Mouse (Mus musculus): ENCODE results near the gene Pom121l2. TPM values are rescaled to one million over a fixed set of nuclear protein-coding genes. Genes with fewer than 3 reads are reported as not detected.

Gene Pom121l2
- polyA plus RNA-seq, 2 experiments from 2014 or later = not detected

DNA sequence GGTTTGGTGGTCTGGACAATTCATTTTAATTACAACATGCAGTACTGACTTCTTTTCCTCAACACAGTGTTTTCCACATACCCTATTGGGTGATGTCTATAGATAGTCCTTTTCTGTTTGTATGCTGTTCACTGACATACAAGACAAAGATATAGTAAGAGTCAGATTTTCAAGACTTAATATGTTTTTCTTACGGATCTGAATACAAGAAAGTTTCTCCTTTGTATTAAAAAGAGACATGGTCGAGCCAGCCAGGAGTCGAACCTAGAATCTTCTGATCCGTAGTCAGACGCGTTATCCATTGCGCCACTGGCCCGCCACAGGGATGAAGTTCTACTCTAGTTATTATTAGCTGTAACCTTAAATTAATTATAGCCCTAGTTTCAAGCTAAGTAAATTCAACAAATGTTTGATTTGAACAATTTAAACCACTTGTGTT, 39.9 kb downstream of the Pom121l2 start:
- peak; percentile 28 for ATAC-seq

DNA sequence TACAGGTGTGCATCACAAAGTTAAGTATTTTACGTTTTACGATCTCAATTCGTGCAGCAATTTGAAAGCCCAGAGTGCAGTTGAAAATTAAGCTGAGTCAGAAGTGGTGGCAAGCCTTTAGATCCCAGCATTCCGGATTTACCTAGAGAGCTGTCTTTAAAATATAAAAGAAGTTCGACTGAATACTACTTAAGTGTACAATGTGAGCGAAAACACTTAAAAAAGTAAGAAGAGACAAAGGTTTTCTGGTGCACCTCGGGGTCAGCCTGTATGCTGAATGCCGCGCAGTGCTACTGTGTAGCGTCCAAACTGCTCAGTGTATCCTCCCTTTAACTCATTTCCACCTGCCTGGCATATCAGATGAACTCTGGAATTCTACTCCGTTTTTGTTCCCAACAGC, 40.6 kb downstream of the Pom121l2 start:
- ATAC-seq = no peak

DNA sequence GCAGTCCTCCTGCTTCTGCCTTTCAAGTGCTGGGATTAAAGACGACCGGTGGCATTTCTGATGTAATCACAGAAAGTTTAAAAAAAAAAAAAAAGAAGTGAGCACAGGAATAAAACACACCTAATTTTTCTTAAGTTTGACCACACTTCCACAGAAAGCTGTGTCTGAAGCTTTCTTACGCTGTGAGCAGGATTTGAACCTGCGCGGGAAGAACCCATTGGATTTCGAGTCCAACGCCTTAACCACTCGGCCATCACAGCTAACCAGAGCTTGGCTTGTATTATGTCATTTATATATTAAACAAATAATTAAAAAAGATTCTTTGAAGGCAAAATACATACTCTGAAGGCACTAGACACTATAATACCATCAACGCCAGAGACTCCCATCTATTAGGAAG, 41.2 kb downstream of the Pom121l2 start:
- ATAC-seq = peak; percentile 46

DNA sequence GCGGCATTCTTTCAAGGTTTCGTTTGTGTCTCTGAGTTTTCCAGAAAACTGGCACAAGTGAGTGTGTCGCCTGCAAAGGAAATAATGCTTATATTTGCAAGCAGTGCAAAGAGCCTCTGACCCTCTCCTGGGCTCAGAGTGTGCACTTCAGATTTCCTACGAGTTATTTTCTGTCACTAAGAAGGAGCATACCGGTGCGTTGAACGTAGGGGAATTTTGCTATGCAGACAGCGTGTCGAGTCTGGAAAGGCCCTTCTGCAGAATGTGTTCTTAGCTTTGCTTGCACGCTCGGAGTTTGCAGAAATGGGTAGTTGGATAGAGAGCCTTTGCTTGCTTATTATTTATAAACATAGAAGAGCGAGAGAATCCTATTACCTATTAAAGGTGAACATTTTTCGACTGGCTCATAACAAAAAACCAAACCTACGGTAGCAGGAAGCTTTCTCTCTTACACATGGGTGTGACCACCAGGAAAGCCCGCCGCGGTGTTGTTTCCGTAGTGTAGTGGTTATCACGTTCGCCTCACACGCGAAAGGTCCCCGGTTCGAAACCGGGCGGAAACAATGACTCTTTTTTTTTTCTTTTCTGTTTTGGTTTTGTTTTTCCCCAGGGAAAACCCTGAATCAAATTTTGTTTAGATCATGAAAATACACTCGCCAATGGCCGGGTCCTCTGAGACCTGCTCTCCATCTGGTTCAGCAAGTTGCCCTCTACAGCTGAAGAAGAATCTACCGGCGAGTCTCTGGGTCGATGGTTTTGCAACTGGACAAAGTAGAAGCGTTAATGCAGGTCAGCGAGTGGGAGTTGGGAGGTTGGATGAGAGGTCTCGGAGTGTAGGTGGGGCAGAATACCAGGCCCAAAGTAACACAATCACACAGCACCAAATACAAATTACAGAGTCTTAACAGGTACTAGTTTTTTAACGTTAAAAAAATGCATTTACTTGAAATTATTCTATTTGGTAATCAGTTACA, 45.4 kb downstream of the Pom121l2 start:
- peak; percentile 63 for ATAC-seq

DNA sequence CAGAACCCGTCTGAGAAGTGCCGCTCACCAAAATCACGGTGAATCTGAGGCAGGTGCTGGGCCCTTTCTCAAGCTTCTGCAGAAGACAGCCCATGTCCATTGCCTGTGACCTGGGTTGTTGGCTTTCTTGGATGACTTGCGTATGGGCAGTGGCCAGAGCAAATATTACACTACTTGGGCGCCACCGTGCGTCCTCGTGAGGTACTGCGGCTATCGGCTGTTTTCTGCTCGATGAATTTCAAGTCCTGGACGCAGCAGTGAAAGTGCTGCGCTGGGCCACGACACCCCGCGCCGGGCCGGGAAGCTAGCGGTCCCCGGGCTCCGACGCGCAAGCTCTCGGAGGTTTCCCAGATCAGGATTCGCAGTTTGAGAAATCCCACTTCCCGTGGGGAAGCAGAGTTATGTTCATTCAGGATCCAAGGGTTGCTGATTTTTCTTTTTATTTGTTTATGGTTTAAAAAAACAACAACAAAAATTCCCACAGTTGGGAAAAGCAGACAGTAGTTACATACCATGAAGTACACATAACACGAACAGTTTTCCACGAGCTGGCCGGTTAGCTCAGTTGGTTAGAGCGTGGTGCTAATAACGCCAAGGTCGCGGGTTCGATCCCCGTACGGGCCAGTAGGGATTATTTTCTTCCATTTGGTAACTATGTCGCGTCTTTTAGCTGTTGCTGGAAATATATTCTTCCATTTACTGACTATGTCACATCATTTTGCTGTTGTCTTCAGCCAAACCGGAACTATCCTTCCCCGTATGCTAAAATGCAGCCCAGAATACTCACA, 47.9 kb downstream of the Pom121l2 start:
- ATAC-seq = peak; percentile 76

DNA sequence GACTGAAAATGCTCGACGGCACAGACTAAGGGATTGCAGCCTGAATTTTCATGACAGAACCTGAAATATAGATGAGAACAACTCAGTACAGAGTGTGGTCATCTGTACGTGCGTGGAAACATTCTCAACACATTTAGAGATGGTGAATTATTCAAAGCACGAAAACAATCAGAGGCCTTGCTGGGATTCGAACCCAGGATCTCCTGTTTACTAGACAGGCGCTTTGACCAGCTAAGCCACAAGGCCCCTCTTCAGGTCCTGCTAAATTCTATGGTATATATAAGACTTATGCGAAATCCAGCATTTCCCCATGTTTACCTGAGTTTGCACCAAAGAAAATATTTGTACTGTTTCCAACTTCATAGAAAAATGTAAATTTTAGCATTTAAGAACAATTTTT, 48.9 kb downstream of the Pom121l2 start:
- ATAC-seq = no peak

DNA sequence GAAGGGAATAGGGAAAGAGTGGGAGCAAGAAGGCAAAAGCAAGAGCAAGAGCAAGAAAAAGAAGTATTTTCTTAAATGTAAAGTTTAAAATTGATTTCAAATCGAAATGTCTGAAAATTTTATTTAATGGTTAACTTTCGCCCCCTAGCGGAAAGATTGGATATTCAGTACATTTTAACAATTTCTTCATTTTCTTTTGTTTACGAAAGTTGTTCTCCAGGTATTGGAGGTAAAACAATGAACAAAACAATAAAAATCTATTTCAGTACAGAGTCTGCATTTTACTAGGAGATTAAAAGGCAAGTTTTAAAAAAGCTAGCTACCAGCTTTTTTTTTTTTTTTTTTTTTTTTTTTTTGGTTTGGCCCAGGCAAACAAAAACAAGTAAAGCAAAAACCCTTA, 49.5 kb downstream of the Pom121l2 start:
- no peak for ATAC-seq

DNA sequence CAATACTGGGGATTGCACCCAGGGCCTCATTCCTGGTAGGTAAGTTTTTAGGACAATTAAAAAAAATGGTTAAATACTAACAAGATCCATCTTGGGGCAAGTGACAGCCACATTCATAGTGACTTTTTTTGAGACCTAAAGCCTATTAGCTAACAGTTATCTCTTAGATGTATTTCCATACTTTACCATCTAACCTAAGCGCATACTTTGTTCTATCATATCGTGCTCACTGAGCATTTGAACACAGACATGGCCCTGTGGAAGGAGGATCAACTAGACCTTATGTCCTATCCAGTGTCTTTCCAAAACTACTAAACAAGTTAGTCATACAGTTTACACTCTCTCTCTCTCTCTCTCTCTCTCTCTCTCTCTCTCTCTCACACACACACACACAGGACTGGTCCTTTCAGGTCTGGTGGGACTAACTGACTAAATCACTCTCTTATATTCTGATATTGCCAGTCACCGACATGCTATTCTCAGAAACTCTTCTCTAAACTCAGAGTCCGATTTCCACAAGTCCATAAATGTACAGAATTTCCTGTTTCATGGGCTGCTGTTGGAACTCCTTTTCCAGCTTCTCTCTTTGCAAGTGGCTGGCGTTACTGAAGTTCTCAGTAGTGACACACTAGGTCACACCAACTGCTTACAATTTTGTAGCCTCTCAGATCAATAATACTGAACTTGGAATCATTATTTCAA, 52.9 kb downstream of the Pom121l2 start:
- ATAC-seq = no peak

DNA sequence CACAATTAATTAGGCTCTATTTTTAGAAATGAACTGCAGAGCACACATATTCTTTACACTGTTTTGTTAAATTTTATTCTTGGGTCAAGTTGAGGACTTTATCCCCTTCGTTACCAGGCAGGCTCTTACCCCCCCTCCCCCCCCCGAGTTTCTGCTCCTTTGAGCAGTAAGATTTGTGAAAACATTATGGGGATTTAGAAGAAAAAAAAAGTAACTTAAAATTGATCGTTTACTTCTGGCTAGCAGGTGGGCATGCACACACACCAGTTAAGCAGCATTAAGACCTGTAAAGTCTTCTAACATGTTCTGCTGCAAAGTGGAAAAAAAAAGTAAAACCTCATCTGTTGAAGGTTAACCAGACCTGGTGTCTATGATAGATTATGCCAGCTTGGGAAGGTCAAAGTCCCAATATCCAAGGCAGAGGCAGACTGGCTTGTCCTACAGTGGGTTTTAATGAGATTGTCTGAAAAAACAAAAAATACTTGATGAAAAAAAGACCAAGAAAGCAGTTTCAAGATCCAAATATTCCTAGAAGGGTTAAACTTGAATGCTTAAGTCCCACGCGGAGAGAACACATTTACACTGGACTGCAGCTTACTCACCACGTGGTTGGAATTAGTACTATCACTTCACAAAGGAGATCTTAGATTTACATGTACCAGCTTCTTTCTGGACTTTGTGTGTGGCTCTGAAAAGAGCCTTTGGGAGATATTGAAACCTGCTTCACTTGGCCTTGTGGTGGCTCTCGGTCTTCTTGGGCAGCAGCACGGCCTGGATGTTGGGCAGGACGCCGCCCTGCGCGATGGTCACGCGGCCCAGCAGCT, 53.7 kb downstream of the Pom121l2 start:
- ATAC-seq = no peak

DNA sequence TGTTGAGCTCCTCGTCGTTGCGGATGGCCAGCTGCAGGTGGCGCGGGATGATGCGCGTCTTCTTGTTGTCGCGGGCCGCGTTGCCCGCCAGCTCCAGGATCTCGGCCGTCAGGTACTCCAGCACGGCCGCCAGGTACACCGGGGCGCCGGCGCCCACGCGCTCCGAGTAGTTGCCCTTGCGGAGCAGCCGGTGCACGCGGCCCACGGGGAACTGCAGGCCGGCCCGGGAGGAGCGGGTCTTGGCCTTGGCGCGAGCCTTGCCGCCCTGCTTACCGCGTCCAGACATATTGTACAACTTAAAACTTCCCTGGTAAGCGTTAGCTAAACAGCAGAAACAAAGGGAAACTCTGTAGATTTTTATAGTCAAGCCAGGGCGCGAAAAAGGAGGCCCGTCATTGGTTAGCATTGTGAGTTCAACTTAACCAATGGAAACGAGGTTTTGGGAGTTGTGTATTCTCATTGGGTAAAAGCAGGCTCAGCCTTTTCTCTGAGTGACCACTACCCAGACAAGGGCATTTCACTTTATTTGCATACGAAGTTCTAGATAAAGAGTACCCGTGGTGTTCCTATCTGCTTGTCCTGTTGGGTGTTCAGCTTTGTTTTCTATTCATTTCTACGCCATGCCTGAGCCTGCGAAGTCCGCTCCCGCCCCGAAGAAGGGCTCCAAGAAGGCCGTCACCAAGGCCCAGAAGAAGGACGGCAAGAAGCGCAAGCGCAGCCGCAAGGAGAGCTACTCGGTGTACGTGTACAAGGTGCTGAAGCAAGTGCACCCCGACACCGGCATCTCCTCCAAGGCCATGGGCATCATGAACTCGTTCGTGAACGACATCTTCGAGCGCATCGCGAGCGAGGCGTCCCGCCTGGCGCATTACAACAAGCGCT, 54.5 kb downstream of the Pom121l2 start, which contains the start of the genes Hist1h2ah and Hist1h2bk:
Gene Hist1h2ah (minus strand): TSS at position 302 of the 882 bp plus-strand sequence.
Gene Hist1h2bk (plus strand): TSS at position 604 of the 882 bp plus-strand sequence.
- peak; percentile 99 for ATAC-seq

DNA sequence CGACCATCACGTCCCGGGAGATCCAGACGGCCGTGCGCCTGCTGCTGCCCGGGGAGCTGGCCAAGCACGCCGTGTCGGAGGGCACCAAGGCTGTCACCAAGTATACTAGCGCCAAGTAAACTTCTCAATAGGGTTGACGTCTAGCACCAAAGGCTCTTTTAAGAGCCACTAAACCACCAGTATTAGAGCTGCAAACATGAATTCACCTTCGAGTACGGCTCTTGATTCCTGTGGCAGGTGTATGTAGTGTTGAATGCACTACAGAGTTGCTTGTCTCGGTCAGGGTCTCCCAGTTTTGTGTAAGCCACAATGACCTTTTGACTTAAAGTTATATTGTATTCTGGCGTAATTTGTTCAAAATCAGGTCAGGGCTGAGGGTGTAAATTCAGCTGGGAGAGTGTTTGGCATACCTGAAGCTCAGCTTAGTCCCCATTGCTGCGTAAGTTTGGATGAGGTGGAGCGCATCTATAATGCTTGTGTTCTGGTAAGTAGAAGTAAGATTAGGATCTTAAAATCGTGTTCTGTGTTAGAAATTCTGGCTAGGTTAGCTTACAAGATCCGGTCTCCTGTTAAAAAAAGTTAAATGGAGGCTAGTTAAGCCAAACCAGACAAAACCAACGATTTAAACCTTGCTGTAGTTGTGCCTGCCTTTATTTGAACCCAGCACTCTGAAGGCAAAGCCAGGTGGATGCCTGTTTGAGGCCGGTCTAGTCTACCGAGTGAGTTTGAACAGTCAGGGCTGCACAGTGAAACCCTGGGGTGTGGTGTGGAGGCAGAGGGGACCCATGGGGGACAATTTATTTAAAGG, 55.4 kb downstream of the Pom121l2 start:
- no peak for ATAC-seq

DNA sequence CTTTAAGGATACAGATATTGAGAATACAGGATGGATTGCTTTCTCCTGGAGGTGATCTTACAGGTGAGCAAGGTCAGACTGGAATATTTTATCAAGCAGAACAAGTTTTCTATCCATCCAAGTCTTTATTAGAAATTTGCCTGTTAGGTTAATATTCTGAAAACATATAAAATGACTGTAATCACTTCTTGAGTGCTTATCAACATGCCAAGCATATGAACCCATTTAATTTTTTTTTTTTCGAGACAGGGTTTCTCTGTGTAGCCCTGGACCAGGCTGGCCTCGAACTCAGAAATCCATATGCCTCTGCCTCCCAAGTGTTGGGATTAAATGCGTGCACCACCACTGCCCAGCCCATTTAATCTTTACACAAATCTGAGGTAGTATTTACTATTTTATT, 56.0 kb downstream of the Pom121l2 start:
- no peak for ATAC-seq

DNA sequence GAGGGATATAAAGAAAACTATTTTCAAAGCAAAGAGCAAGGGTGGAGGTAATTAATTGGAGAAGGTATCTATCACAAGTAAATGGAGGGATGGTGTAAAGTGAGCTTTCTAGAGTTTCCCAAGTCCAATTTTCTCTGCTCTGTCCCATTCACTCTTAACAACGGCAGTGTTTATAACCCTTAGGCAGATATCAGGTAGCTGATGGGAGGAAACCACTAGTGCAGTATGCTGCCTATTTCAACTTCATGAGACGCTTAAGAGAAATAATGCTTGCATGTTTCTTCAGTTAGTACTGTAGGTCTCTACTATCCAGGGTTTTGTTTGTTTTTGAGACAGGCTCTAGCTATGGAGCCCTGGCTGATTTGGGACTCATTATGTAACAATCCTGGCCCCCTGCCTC, 56.4 kb downstream of the Pom121l2 start:
- no peak for ATAC-seq

Other genes with a start within 250 kb of the Pom121l2 start
- not detected for gene Hist1h4j, start 246.1 kb upstream of the Pom121l2 start, polyA plus RNA-seq (2017; shearing (Covaris generic))
- gene Hist1h4k, start 230.7 kb upstream of the Pom121l2 start, polyA plus RNA-seq (2017; shearing (Covaris generic)) = 10 to 100 TPM in 1 of 2 experiments, 1 to 10 TPM in 1; 8.2 to 16.8 TPM
- 1 to 10 TPM in 1 of 2 experiments, not detected in 1; 2.1 TPM for gene Hist1h2ak, start 227.4 kb upstream of the Pom121l2 start, polyA plus RNA-seq (2017; shearing (Covaris generic))
- gene Hist1h2bn, start 227.1 kb upstream of the Pom121l2 start, polyA plus RNA-seq (2017; shearing (Covaris generic)) = 1 to 10 TPM in 1 of 2 experiments, not detected in 1; 5.6 TPM
- gene Hist1h1b, start 200.6 kb upstream of the Pom121l2 start, polyA plus RNA-seq (2017; shearing (Covaris generic)) = 1 to 10 TPM; 3.6 to 5.1 TPM
- gene Hist1h3i, start 197.8 kb upstream of the Pom121l2 start, polyA plus RNA-seq (2017; shearing (Covaris generic)) = not detected
- 1 to 10 TPM in 1 of 2 experiments, not detected in 1; 8.0 TPM for gene Hist1h2an, start 194.0 kb upstream of the Pom121l2 start, polyA plus RNA-seq (2017; shearing (Covaris generic))
- gene Hist1h2bp, start 193.7 kb upstream of the Pom121l2 start, polyA plus RNA-seq (2017; shearing (Covaris generic)) = not detected
- gene Hist1h2bq, start 171.0 kb upstream of the Pom121l2 start, polyA plus RNA-seq (2017; shearing (Covaris generic)) = 1 to 10 TPM; 4.9 to 6.4 TPM
- not detected for gene Hist1h2ao, start 170.7 kb upstream of the Pom121l2 start, polyA plus RNA-seq (2017; shearing (Covaris generic))
- 10 to 100 TPM in 1 of 2 experiments, not detected in 1; 21.4 TPM for gene Hist1h4m, start 169.4 kb upstream of the Pom121l2 start, polyA plus RNA-seq (2017; shearing (Covaris generic))
- 10 to 100 TPM in 1 of 2 experiments, not detected in 1; 12.8 TPM for gene Hist1h4n, start 149.0 kb upstream of the Pom121l2 start, polyA plus RNA-seq (2017; shearing (Covaris generic))
- 100 to 1,000 TPM in 1 of 2 experiments, 10 to 100 TPM in 1; 94.5 to 115 TPM for gene Hist1h2ap, start 147.7 kb upstream of the Pom121l2 start, polyA plus RNA-seq (2017; shearing (Covaris generic))
- gene Hist1h2br, start 147.5 kb upstream of the Pom121l2 start, polyA plus RNA-seq (2017; shearing (Covaris generic)) = 1 to 10 TPM; 4.7 to 6.5 TPM
- gene Zfp184, start 36.1 kb upstream of the Pom121l2 start, polyA plus RNA-seq (2017; shearing (Covaris generic)) = under 1 TPM in 1 of 2 experiments, not detected in 1; 0.37 TPM
- under 1 TPM in 1 of 2 experiments, not detected in 1; 0.74 TPM for gene Prss16, start 28.5 kb downstream of the Pom121l2 start, polyA plus RNA-seq (2017; shearing (Covaris generic))
- not detected for gene Hist1h2ah, start 54.4 kb downstream of the Pom121l2 start, polyA plus RNA-seq (2017; shearing (Covaris generic))
- gene Hist1h2bk, start 54.7 kb downstream of the Pom121l2 start, polyA plus RNA-seq (2017; shearing (Covaris generic)) = 1 to 10 TPM in 1 of 2 experiments, not detected in 1; 4.8 TPM
- 1 to 10 TPM; 5.4 to 6.7 TPM for gene Hist1h4i, start 60.2 kb downstream of the Pom121l2 start, polyA plus RNA-seq (2017; shearing (Covaris generic))
- gene Hist1h2ag, start 61.8 kb downstream of the Pom121l2 start, polyA plus RNA-seq (2017; shearing (Covaris generic)) = not detected
- 1 to 10 TPM; 3.8 to 9.5 TPM for gene Hist1h2bj, start 62.0 kb downstream of the Pom121l2 start, polyA plus RNA-seq (2017; shearing (Covaris generic))
- gene Vmn1r188, start 103.2 kb downstream of the Pom121l2 start, polyA plus RNA-seq (2017; shearing (Covaris generic)) = not detected
- not detected for gene Vmn1r189, start 124.6 kb downstream of the Pom121l2 start, polyA plus RNA-seq (2017; shearing (Covaris generic))
- gene Vmn1r191, start 202.8 kb downstream of the Pom121l2 start, polyA plus RNA-seq (2017; shearing (Covaris generic)) = not detected
- gene Vmn1r192, start 209.9 kb downstream of the Pom121l2 start, polyA plus RNA-seq (2017; shearing (Covaris generic)) = not detected
- gene Vmn1r193, start 242.0 kb downstream of the Pom121l2 start, polyA plus RNA-seq (2017; shearing (Covaris generic)) = not detected

Measured in CD4-positive, CD25-positive, alpha-beta regulatory T cell, adult 4 months (primary cell).